Mouse (Mus musculus) gastrocnemius, adult 2 months (tissue): Measurements from ENCODE around the gene Olfr1341. TPM values are rescaled to one million over a fixed set of nuclear protein-coding genes. Genes with fewer than 3 reads are reported as not detected.

Experiments
- DNase-seq: peaks from one replicate; pipeline ENCODE4 v3.0.0; 2022
- H3K27ac ChIP-seq: fragments of 200-600 bp; 2 replicates; pipeline ENCODE4 v1.8.1; 2022; ENCODE audit warnings: mild to moderate bottlenecking
- H3K4me3 ChIP-seq: fragments of 200-600 bp; 2 replicates; pipeline ENCODE4 v1.8.1; 2022; ENCODE audit warnings: mild to moderate bottlenecking, moderate library complexity
- CTCF ChIP-seq: fragments of 200-600 bp; IDR thresholded peaks from 2 replicates; pipeline ENCODE4 v1.8.1; 2022; ENCODE audit warnings: antibody characterized with exemption, mild to moderate bottlenecking, moderate library complexity
- intact Hi-C: fragments of 180-260 bp; cut with DNase I; formaldehyde crosslinking; loops from one replicate; pipeline ENCODE4 v1.15.1; 2025
- total RNA-seq, 2 experiments: library from RNA; stranded (reverse); gene quantifications; 2 replicates each; pipeline ENCODE4 v1.2.3; 2021

The Olfr1341 gene
- total RNA-seq, 2 experiments from 2014 or later: not detected

- intact Hi-C loops: no loop called here
- H3K4me3 ChIP-seq: no peak within 1 kb of the TSS
Observed at GRCm38 (mm10) chr4:118758637-118759036, 55.3 kb downstream of the Olfr1341 start, which contains the start of gene Olfr1338. Gene Olfr1338, minus strand, starts transcription at chr4:118758737.

More at GRCm38 (mm10) chr4:118758637-118759036, 55.3 kb downstream of the Olfr1341 start, which contains the start of gene Olfr1338:
- no peak within 1 kb of the TSS for H3K27ac ChIP-seq
- no peak for TF ChIP-seq CTCF
- no peak for DNase-seq

Other genes with a start within 250 kb of the Olfr1341 start
- gene Mpl, start 246.0 kb upstream of the Olfr1341 start, total RNA-seq: not detected
- 10 to 100 TPM; 12.6 to 18.5 TPM for gene Tie1, start 213.5 kb upstream of the Olfr1341 start, total RNA-seq
- gene 2610528J11Rik, start 176.5 kb upstream of the Olfr1341 start, total RNA-seq: not detected
- not detected for gene Tmem125, start 159.5 kb upstream of the Olfr1341 start, total RNA-seq
- not detected for gene Cfap57, start 82.7 kb upstream of the Olfr1341 start, total RNA-seq
- gene Ebna1bp2, start 82.7 kb upstream of the Olfr1341 start, total RNA-seq: 10 to 100 TPM; 24.9 to 26.7 TPM
- not detected for gene Olfr62, start 44.6 kb upstream of the Olfr1341 start, total RNA-seq
- gene Olfr1342, start 10.8 kb upstream of the Olfr1341 start, total RNA-seq: not detected
- gene Olfr1340, start 16.6 kb downstream of the Olfr1341 start, total RNA-seq: not detected
- gene Olfr1339, start 28.7 kb downstream of the Olfr1341 start, total RNA-seq: not detected
- gene Olfr1338, start 55.2 kb downstream of the Olfr1341 start, total RNA-seq: not detected
- gene Olfr1337, start 79.1 kb downstream of the Olfr1341 start, total RNA-seq: not detected
- not detected for gene Olfr1335, start 106.4 kb downstream of the Olfr1341 start, total RNA-seq
- gene Olfr1333, start 132.8 kb downstream of the Olfr1341 start, total RNA-seq: not detected
- not detected for gene Olfr1331, start 161.1 kb downstream of the Olfr1341 start, total RNA-seq
- not detected for gene Olfr1330, start 185.1 kb downstream of the Olfr1341 start, total RNA-seq
- gene Olfr1329, start 213.9 kb downstream of the Olfr1341 start, total RNA-seq: not detected
- gene Olfr1328, start 235.1 kb downstream of the Olfr1341 start, total RNA-seq: not detected